Comparison of ENCODE assay signal across 9 mouse cellular contexts in the genomic region with DNA sequence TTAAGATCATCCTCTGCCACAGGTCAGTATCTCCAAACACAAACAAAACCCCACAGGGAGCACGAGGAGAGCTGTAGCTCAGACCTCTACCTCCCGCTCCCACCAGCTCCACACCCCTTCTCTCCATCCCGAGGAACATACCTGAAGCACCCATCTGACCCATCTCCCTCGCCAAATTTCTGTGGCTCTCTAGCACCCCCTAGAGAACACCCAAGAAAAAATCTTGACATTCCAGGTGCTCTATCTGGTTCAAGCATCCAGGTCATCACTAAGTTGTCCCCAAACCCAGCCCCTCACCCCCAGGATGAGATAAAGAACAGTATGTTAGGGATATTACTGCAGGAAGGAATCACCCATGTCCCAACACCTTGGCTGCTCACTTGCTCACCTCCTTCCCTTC. TPM values are rescaled to one million over a fixed set of nuclear protein-coding genes. Genes with fewer than 3 reads are reported as not detected.
DNase-seq lines count a peak whose midpoint lies in the region; ATAC-seq lines count a peak whose summit lies in the region.
"Had no signal": no experiment of that assay in that cellular context is flagged by ENCODE, and none has a peak within 500 bp of the region (broad histone marks: within the 10 kb centered on the region; RNA-seq: fewer than 3 reads in every experiment).

No protein-coding gene starts in this region.

- DNase-seq in forebrain, embryonic 10.5 days (ENCODE audit: extremely low spot score, low spot score), result no peak
- DNase-seq in lung, postnatal 10 days, result peak; percentile 45
- no peak for DNase-seq in lung, postnatal 36 days
- peak; percentile 52 for DNase-seq in cerebellum, adult 9-10 months
- peak; percentile 72 for DNase-seq in splenic B cell, adult 2 months (ENCODE audit: low read depth, low spot score)
- no peak for DNase-seq in urinary bladder, postnatal 25 days (ENCODE audit: low spot score)

- H3K27me3 ChIP-seq in forebrain, embryonic 10.5 days (ENCODE audit: poor library complexity, severe bottlenecking), result no peaks in the 10 kb centered on the region
- no peaks in the 10 kb centered on the region for H3K27me3 ChIP-seq in forebrain, embryonic 12.5 days
- H3K27me3 ChIP-seq in splenic B cell, adult 2 months (ENCODE audit: control insufficient read depth, insufficient read depth, low read length, poor library complexity, severe bottlenecking), result no peaks in the 10 kb centered on the region
- no peaks in the 10 kb centered on the region for H3K27me3 ChIP-seq in heart, embryonic 11.5 days (ENCODE audit: control insufficient read depth, insufficient read depth, low read length)
- H3K27me3 ChIP-seq: stomach, embryonic 15.5 days had no signal

- H3K36me3 ChIP-seq in forebrain, embryonic 10.5 days (replicated peaks), result peaks cover 73% of the 10 kb centered on the region
- H3K36me3 ChIP-seq in forebrain, embryonic 12.5 days (replicated peaks), result peaks cover 57% of the 10 kb centered on the region
- H3K36me3 ChIP-seq in splenic B cell, adult 2 months (ENCODE audit: control insufficient read depth, insufficient read depth, low read length, poor library complexity, severe bottlenecking), result peaks cover 7% of the 10 kb centered on the region
- H3K36me3 ChIP-seq in heart, embryonic 11.5 days (ENCODE audit: control insufficient read depth, insufficient read depth, low read length), result peaks cover 23% of the 10 kb centered on the region

- H3K9ac ChIP-seq in forebrain, embryonic 12.5 days, result no peak overlapping the region
- H3K9ac ChIP-seq in heart, embryonic 11.5 days (ENCODE audit: low read depth, low read length), result no peak overlapping the region
- H3K9ac ChIP-seq: stomach, embryonic 15.5 days had no signal

- 58% methylated on average over 4 of the region's 4 CpGs for WGBS in forebrain, embryonic 10.5 days
- WGBS in forebrain, embryonic 12.5 days, result 58% methylated on average over 4 of the region's 4 CpGs
- 50% methylated on average over 4 of the region's 4 CpGs for WGBS in heart, embryonic 11.5 days (ENCODE audit: insufficient replicate concordance)

- peak overlapping the region; percentile 94 for H3K4me3 ChIP-seq in forebrain, embryonic 10.5 days
- no peak overlapping the region for H3K4me3 ChIP-seq in forebrain, embryonic 12.5 days (replicated peaks)
- H3K4me3 ChIP-seq in heart, embryonic 11.5 days (ENCODE audit: low read depth, low read length), result no peak overlapping the region
- H3K4me3 ChIP-seq: stomach, embryonic 15.5 days had no signal

- H3K4me1 ChIP-seq in forebrain, embryonic 10.5 days, result peaks cover 27% of the 10 kb centered on the region
- peaks cover 19% of the 10 kb centered on the region for H3K4me1 ChIP-seq in forebrain, embryonic 12.5 days
- H3K4me1 ChIP-seq in heart, embryonic 11.5 days (ENCODE audit: control insufficient read depth, insufficient read depth, low read length), result peaks cover 13% of the 10 kb centered on the region

- no peaks in the 10 kb centered on the region for H3K9me3 ChIP-seq in forebrain, embryonic 10.5 days
- no peaks in the 10 kb centered on the region for H3K9me3 ChIP-seq in forebrain, embryonic 12.5 days
- no peaks in the 10 kb centered on the region for H3K9me3 ChIP-seq in heart, embryonic 11.5 days (replicated peaks; ENCODE audit: control insufficient read depth, low read length)
- H3K9me3 ChIP-seq: stomach, embryonic 15.5 days had no signal

- no peak overlapping the region for H3K4me2 ChIP-seq in forebrain, embryonic 12.5 days
- H3K4me2 ChIP-seq in heart, embryonic 11.5 days, result no peak overlapping the region
- H3K4me2 ChIP-seq: stomach, embryonic 15.5 days had no signal

- H3K27ac ChIP-seq in forebrain, embryonic 10.5 days, result no peak overlapping the region
- H3K27ac ChIP-seq in forebrain, embryonic 12.5 days, result no peak overlapping the region
- H3K27ac ChIP-seq in heart, embryonic 11.5 days (ENCODE audit: low read depth, low read length), result no peak overlapping the region
- H3K27ac ChIP-seq: stomach, embryonic 15.5 days had no signal

- no peak for ATAC-seq in forebrain, embryonic 12.5 days (ENCODE audit: low FRiP score)
- no peak for ATAC-seq in heart, embryonic 11.5 days (replicated peaks; ENCODE audit: insufficient number of reproducible peaks, low FRiP score, low TSS enrichment)

RNA-seq across cellular contexts. Expression of gene Tomm40, which starts 2.0 kb away (rescaled TPM):
- 187 and 205 TPM in 2 replicates for polyA plus RNA-seq in forebrain, embryonic 10.5 days (2016; fragmentation: Nextera tagmentation; extraction: Ambion mirVana)
- 136 and 149 TPM in 2 replicates for polyA plus RNA-seq in forebrain, embryonic 12.5 days (2016; fragmentation: Nextera tagmentation; extraction: Ambion mirVana)
- polyA plus RNA-seq in heart, embryonic 11.5 days (2014; fragmentation: Nextera tagmentation; extraction: Ambion mirVana), result 142 and 154 TPM in 2 replicates

RNA-seq across cellular contexts. Expression of gene Apoe, which starts 14.2 kb away (rescaled TPM):
- polyA plus RNA-seq in forebrain, embryonic 10.5 days (2016; fragmentation: Nextera tagmentation; extraction: Ambion mirVana), result 140 and 154 TPM in 2 replicates
- polyA plus RNA-seq in forebrain, embryonic 12.5 days (2016; fragmentation: Nextera tagmentation; extraction: Ambion mirVana), result 115 and 128 TPM in 2 replicates
- polyA plus RNA-seq in heart, embryonic 11.5 days (2014; fragmentation: Nextera tagmentation; extraction: Ambion mirVana), result 357 and 371 TPM in 2 replicates

RNA-seq across cellular contexts. Expression of gene Apoc1, which starts 20.7 kb away (rescaled TPM):
- polyA plus RNA-seq in forebrain, embryonic 10.5 days (2016; fragmentation: Nextera tagmentation; extraction: Ambion mirVana), result 2.3 TPM in 2 replicates
- 0.73 and 1.2 TPM in 2 replicates for polyA plus RNA-seq in forebrain, embryonic 12.5 days (2016; fragmentation: Nextera tagmentation; extraction: Ambion mirVana)
- polyA plus RNA-seq in heart, embryonic 11.5 days (2014; fragmentation: Nextera tagmentation; extraction: Ambion mirVana), result 6.9 and 10.8 TPM in 2 replicates

RNA-seq across cellular contexts. Expression of gene Apoc4, which starts 31.9 kb away (rescaled TPM):
- not detected in 2 replicates for polyA plus RNA-seq in forebrain, embryonic 10.5 days (2016; fragmentation: Nextera tagmentation; extraction: Ambion mirVana)
- not detected in 2 replicates for polyA plus RNA-seq in forebrain, embryonic 12.5 days (2016; fragmentation: Nextera tagmentation; extraction: Ambion mirVana)
- polyA plus RNA-seq in heart, embryonic 11.5 days (2014; fragmentation: Nextera tagmentation; extraction: Ambion mirVana), result 0.34 TPM in 1 of 2 replicates, not detected in the other

RNA-seq across cellular contexts. Expression of gene Gm44805, which starts 32.0 kb away (rescaled TPM):
- polyA plus RNA-seq in forebrain, embryonic 10.5 days (2016; fragmentation: Nextera tagmentation; extraction: Ambion mirVana), result not detected in 2 replicates
- polyA plus RNA-seq in forebrain, embryonic 12.5 days (2016; fragmentation: Nextera tagmentation; extraction: Ambion mirVana), result not detected in 2 replicates
- polyA plus RNA-seq in heart, embryonic 11.5 days (2014; fragmentation: Nextera tagmentation; extraction: Ambion mirVana), result 1.2 TPM in 1 of 2 replicates, not detected in the other
- polyA plus RNA-seq: stomach, embryonic 15.5 days had no signal

Comparison
In these comparisons a context has a peak if more than half of its experiments do, and no peak if none do; other contexts are left out.
1. DNase-seq: peak in lung, postnatal 10 days (single experiment), cerebellum, adult 9-10 months (single experiment) and splenic B cell, adult 2 months (single experiment); none in forebrain, embryonic 10.5 days (single experiment), lung, postnatal 36 days (single experiment) and urinary bladder, postnatal 25 days (single experiment).